Mouse (Mus musculus) MEL (cell line): ENCODE results near the gene Camk1g. TPM values are rescaled to one million over a fixed set of nuclear protein-coding genes. Genes with fewer than 3 reads are reported as not detected.

Source experiments
- DNase-seq: peaks from one replicate; pipeline ENCODE4 v3.0.0; 2011; ENCODE audit warnings: low read depth, low spot score
- H3K27ac ChIP-seq: 2 replicates; pipeline ENCODE4 v1.5.1; 2012; ENCODE audit warnings: low read depth, mild to moderate bottlenecking, control low read depth, low read length, moderate library complexity; ENCODE audit not compliant: control insufficient read depth
- H3K27me3 ChIP-seq, 2 experiments: fragments of 150-350 bp in 1 of 2; sonication (generic) in 1 of 2; 2 replicates each; pipeline ENCODE4 v1.6.1; 2012; ENCODE audit warnings: low read length in 2 of 2, mild to moderate bottlenecking in 2 of 2, improper control_type of control experiment in 1 of 2, moderate library complexity in 1 of 2; ENCODE audit not compliant: insufficient read depth in 2 of 2, control insufficient read depth in 1 of 2
- H3K36me3 ChIP-seq, 2 experiments: 2 replicates each; pipeline ENCODE4 v1.6.1; 2012 to 2014; ENCODE audit warnings: low read length in 2 of 2, improper control_type of control experiment in 1 of 2, inconsistent platforms in 1 of 2, mild to moderate bottlenecking in 1 of 2; ENCODE audit not compliant: insufficient read depth in 2 of 2, control insufficient read depth in 1 of 2
- H3K4me1 ChIP-seq, 2 experiments: fragments of 150-350 bp in 1 of 2; sonication (generic) in 1 of 2; 2 replicates each; pipeline ENCODE4 v1.6.1; 2012; ENCODE audit warnings: low read length in 2 of 2, improper control_type of control experiment in 1 of 2, mild to moderate bottlenecking in 1 of 2; ENCODE audit not compliant: insufficient read depth in 2 of 2, control insufficient read depth in 1 of 2
- H3K4me3 ChIP-seq, 2 experiments: fragments of 150-350 bp in 1 of 2; sonication (generic) in 1 of 2; 2 replicates each; pipeline ENCODE4 v1.5.1; 2012; ENCODE audit warnings: low read depth in 2 of 2, low read length in 2 of 2, mild to moderate bottlenecking in 2 of 2, moderate library complexity in 2 of 2, control low read depth in 1 of 2, improper control_type of control experiment in 1 of 2; ENCODE audit not compliant: control insufficient read depth in 1 of 2, insufficient read depth in 1 of 2
- H3K79me2 ChIP-seq: 2 replicates; pipeline ENCODE4 v1.6.1; 2012; ENCODE audit warnings: mild to moderate bottlenecking, low read length, moderate library complexity; ENCODE audit not compliant: control insufficient read depth, poor library complexity, insufficient read depth
- H3K9ac ChIP-seq: 2 replicates; pipeline ENCODE4 v1.6.1; 2012; ENCODE audit warnings: low read depth, mild to moderate bottlenecking, control low read depth, low read length, moderate library complexity; ENCODE audit not compliant: control insufficient read depth, poor library complexity, severe bottlenecking
- H3K9me3 ChIP-seq: fragments of 150-350 bp; sonication (generic); replicated peaks from 2 replicates; pipeline ENCODE4 v1.6.1; 2012; ENCODE audit warnings: mild to moderate bottlenecking, low read length, improper control_type of control experiment, moderate library complexity; ENCODE audit not compliant: insufficient read depth
- BHLHE40 ChIP-seq: IDR thresholded peaks from 2 replicates; pipeline ENCODE4 v1.6.1; 2012; ENCODE audit warnings: low read depth, mild to moderate bottlenecking, inconsistent platforms, low read length, improper control_type of control experiment, borderline replicate concordance
- CHD1 ChIP-seq: IDR thresholded peaks from 2 replicates; pipeline ENCODE4 v1.6.1; 2012; ENCODE audit warnings: low read depth, mild to moderate bottlenecking, inconsistent platforms, low read length, improper control_type of control experiment
- ELF1 ChIP-seq: IDR thresholded peaks from 2 replicates; pipeline ENCODE4 v1.6.1; 2014; ENCODE audit warnings: low read depth, mild to moderate bottlenecking, inconsistent platforms, low read length, improper control_type of control experiment, moderate library complexity
- EP300 ChIP-seq, 2 experiments: IDR thresholded peaks; 2 replicates each; pipeline ENCODE4 v1.6.1; 2011; ENCODE audit warnings: improper control_type of control experiment in 2 of 2, low read length in 2 of 2, low read depth in 1 of 2, mild to moderate bottlenecking in 1 of 2
- ETS1 ChIP-seq: IDR thresholded peaks from 2 replicates; pipeline ENCODE4 v1.6.1; 2012; ENCODE audit warnings: low read depth, mild to moderate bottlenecking, inconsistent platforms, low read length, improper control_type of control experiment, moderate library complexity
- GATA1 ChIP-seq: IDR thresholded peaks from 2 replicates; pipeline ENCODE4 v1.6.1; 2011; ENCODE audit warnings: low read depth, low read length, improper control_type of control experiment
- HCFC1 ChIP-seq: IDR thresholded peaks from 2 replicates; pipeline ENCODE4 v1.6.1; 2012; ENCODE audit warnings: low read depth, mild to moderate bottlenecking, inconsistent platforms, low read length, improper control_type of control experiment, moderate library complexity
- JUND ChIP-seq: IDR thresholded peaks from 2 replicates; pipeline ENCODE4 v1.6.1; 2011; ENCODE audit warnings: low read depth, mild to moderate bottlenecking, improper control_type of control experiment, low read length
- KAT2A ChIP-seq: conservative IDR thresholded peaks from 2 replicates; pipeline ENCODE4 v1.6.1; 2012; ENCODE audit warnings: low read depth, low read length, improper control_type of control experiment, inconsistent platforms
- MAZ ChIP-seq: IDR thresholded peaks from 2 replicates; pipeline ENCODE4 v1.6.1; 2012; ENCODE audit warnings: low read depth, mild to moderate bottlenecking, inconsistent platforms, low read length, improper control_type of control experiment
- MYC ChIP-seq: IDR thresholded peaks from 2 replicates; pipeline ENCODE4 v1.6.1; 2011; ENCODE audit warnings: low read depth, mild to moderate bottlenecking, low read length, improper control_type of control experiment, moderate library complexity
- UBTF ChIP-seq: IDR thresholded peaks from 2 replicates; pipeline ENCODE4 v1.6.1; 2012; ENCODE audit warnings: low read depth, mild to moderate bottlenecking, inconsistent platforms, low read length, improper control_type of control experiment, moderate library complexity, borderline replicate concordance; ENCODE audit not compliant: insufficient read depth
- USF1 ChIP-seq: IDR thresholded peaks from 2 replicates; pipeline ENCODE4 v1.6.1; 2014; ENCODE audit warnings: low read depth, mild to moderate bottlenecking, inconsistent platforms, low read length, improper control_type of control experiment, moderate library complexity
- ZC3H11A ChIP-seq: IDR thresholded peaks from 2 replicates; pipeline ENCODE4 v1.6.1; 2012; ENCODE audit warnings: low read depth, mild to moderate bottlenecking, inconsistent platforms, low read length, improper control_type of control experiment
- ZMIZ1 ChIP-seq: IDR thresholded peaks from 2 replicates; pipeline ENCODE4 v1.6.1; 2012; ENCODE audit warnings: low read depth, mild to moderate bottlenecking, inconsistent platforms, low read length, improper control_type of control experiment, moderate library complexity
- ZNF384 ChIP-seq: IDR thresholded peaks from 2 replicates; pipeline ENCODE4 v1.6.1; 2012; ENCODE audit warnings: low read depth, mild to moderate bottlenecking, inconsistent platforms, low read length, improper control_type of control experiment
- polyA plus RNA-seq, 2 experiments: library from polyadenylated mRNA; stranded (reverse) in 1 of 2; unstranded in 1 of 2; fragments of >175 nt in 1 of 2; fragments of >200 nt in 1 of 2; gene quantifications; 2 replicates each; pipeline versions ENCODE4 v1.2.1 to v1.2.4; 2012; ENCODE audit warnings: low replicate concordance in 2 of 2, low read depth in 1 of 2; ENCODE audit not compliant: insufficient read length in 2 of 2, insufficient read depth in 1 of 2, missing spikeins in 1 of 2
- total RNA-seq: library from RNA; depleted of rRNA; stranded (reverse); fragments of 300-350 nt; gene quantifications from 2 replicates; pipeline ENCODE4 v1.2.3, GENCODE M21; 2012

Camk1g gene
- total and polyA plus RNA-seq, 3 experiments: not detected

DNA sequence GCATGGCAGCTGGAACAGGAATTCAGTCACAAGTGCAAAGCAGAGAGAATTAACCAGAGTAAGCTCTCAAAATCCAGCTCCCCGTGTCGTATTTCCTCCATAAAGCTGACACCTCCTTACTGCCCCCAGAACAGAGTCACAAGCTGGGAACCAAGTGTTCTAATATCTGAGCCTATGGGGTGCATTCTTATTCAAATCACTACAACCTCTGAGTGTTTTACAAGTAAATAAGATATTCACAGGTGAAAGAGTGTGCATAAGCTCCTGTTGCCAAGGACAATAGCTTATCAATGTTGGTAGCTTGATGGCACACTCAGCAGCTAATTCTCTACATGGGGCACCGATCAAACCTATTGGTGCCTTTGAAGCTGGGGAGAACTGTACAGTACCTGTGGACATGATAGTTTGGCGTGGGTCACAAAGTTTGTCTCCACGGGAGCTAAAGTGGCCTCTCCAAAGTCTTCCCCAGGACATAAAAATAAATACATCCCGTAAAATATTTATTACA, 3.9 kb upstream of the Camk1g start:
- TF ChIP-seq HCFC1 (no peak), EP300 (IDR thresholded peaks at IDR 0.05; ENCODE audit: low read depth in 1 of 2, low read length in 2 of 2) (no peak), BHLHE40 (no peak), ZC3H11A (no peak), GATA1 (no peak), ZMIZ1 (no peak), MAZ (no peak), ETS1 (no peak), ELF1 (no peak)
- H3K79me2 ChIP-seq: no peaks in the 10 kb centered on the region

GRCm38 (mm10) chr1:193369091-193369490, 1.0 kb downstream of the Camk1g start:
- no peaks in the 10 kb centered on the region for H3K36me3 ChIP-seq
- no peaks in the 10 kb centered on the region for H3K27me3 ChIP-seq
- H3K4me3 ChIP-seq: no peak overlapping the region
- no peak overlapping the region for H3K9ac ChIP-seq
- no peaks in the 10 kb centered on the region for H3K79me2 ChIP-seq
- no peaks in the 10 kb centered on the region for H3K9me3 ChIP-seq
- no peak for TF ChIP-seq CHD1
- TF ChIP-seq BHLHE40: no peak
- TF ChIP-seq ZNF384: no peak
- TF ChIP-seq USF1: no peak
- TF ChIP-seq ZC3H11A: no peak
- TF ChIP-seq, all 39 proteins: peak for 0
- Histone ChIP-seq H3K27ac (no peak overlapping the region), H3K4me1 (no peaks in the 10 kb centered on the region)
- DNase-seq: no peak

More for the DNA sequence above, 3.9 kb upstream of the Camk1g start:
- no peak overlapping the region for H3K9ac ChIP-seq
- no peaks in the 10 kb centered on the region for H3K9me3 ChIP-seq
- no peak for DNase-seq
- no peaks in the 10 kb centered on the region for H3K4me1 ChIP-seq
- no peaks in the 10 kb centered on the region for H3K36me3 ChIP-seq
- H3K4me3 ChIP-seq: no peak overlapping the region
- no peak overlapping the region for H3K27ac ChIP-seq
- no peaks in the 10 kb centered on the region for H3K27me3 ChIP-seq

GRCm38 (mm10) chr1:193368055-193368454, 2.0 kb downstream of the Camk1g start:
- H3K27ac ChIP-seq: no peak overlapping the region
- H3K27me3 ChIP-seq: no peaks in the 10 kb centered on the region
- no peaks in the 10 kb centered on the region for H3K79me2 ChIP-seq
- H3K4me1 ChIP-seq: no peaks in the 10 kb centered on the region
- no peaks in the 10 kb centered on the region for H3K9me3 ChIP-seq
- no peak overlapping the region for H3K4me3 ChIP-seq
- H3K9ac ChIP-seq: no peak overlapping the region
- DNase-seq: no peak
- no peaks in the 10 kb centered on the region for H3K36me3 ChIP-seq
- TF ChIP-seq MYC: no peak
- no peak for TF ChIP-seq MAZ
- TF ChIP-seq HCFC1: no peak
- no peak for TF ChIP-seq ZC3H11A
- no peak for TF ChIP-seq GATA1
- TF ChIP-seq JUND: no peak
- TF ChIP-seq KAT2A: no peak
- no peak for TF ChIP-seq UBTF
- no peak for TF ChIP-seq BHLHE40
